Mouse (Mus musculus) spleen, postnatal 14 days (tissue): Measurements from ENCODE around the gene Fbxw28.
"Not testable (repeated sequence)": the region's sequence is repeated elsewhere in the genome, so short reads cannot be mapped to it uniquely, and the experiment has no call there.

Source experiments
- DNase-seq, 2 experiments: peaks; one replicate each; pipeline ENCODE4 v3.0.0; 2021 to 2022; ENCODE audit warnings: low spot score in 2 of 2

The Fbxw28 gene

GRCm38 (mm10) chr9:109339559-109339958, at the start of gene Fbxw28:
Gene Fbxw28, minus strand, starts transcription at chr9:109339659.
- not testable (repeated sequence) for DNase-seq

- DNase-seq, result not testable (repeated sequence)
Measured at GRCm38 (mm10) chr9:109287576-109287975, 51.9 kb downstream of the Fbxw28 start, which contains the start of gene Fbxw14. Gene Fbxw14, minus strand, starts transcription at chr9:109287676.
